ENCODE assay signal across 10 mouse cellular contexts in the genomic region with DNA sequence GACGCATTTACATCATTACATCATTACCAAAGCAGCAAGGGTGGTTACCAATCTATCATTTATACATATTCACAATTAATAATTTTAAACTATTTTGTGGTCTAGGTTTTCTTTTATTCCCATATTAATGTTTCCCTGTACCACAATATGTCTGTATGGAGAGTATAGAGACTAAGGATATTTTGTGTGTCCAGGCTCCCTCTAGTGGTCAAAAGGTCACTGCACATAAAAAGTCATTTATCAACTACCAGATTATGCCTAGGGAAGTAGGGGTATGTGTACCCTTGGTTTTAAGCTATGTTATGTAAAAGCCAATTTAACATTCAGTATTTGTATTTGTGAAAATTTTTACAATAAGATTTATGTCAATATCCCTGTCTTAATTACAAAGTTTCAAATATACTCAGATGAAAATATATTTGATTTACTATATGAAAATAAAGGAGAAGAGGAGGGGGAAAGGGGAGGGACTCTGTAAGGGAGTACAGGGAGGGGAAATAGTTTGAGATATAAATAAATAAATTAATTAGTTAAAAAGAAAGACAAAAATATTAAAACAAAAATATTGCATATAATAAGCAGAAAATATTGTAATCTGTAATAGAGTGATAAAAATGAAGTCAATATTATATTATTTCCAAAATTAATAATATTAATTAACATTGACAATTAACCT. TPM values are rescaled to one million over a fixed set of nuclear protein-coding genes. Genes with fewer than 3 reads are reported as not detected.
DNase-seq lines count a peak whose midpoint lies in the region; ATAC-seq and TF ChIP-seq lines count a peak whose summit lies in the region.
"Had no signal": no experiment of that assay in that cellular context is flagged by ENCODE, and none has a peak within 500 bp of the region (broad histone marks: within the 10 kb centered on the region; RNA-seq: fewer than 3 reads in every experiment).

No protein-coding gene starts in this region.

- peak; percentile 79 for TF ChIP-seq CTCF in lung, embryonic 14.5 days (IDR thresholded peaks at IDR 0.05; ENCODE audit: low read depth)

- 98% methylated on average over 1 of the region's 1 CpGs for WGBS in lung, embryonic 14.5 days
- 100% methylated on average over 1 of the region's 1 CpGs for WGBS in forebrain, embryonic 14.5 days
- WGBS in large intestine, adult 2 months = 91% methylated on average over 1 of the region's 1 CpGs
- WGBS in neural tube, embryonic 12.5 days = 100% methylated on average over 1 of the region's 1 CpGs

- no peaks in the 10 kb centered on the region for H3K9me3 ChIP-seq in lung, embryonic 14.5 days (ENCODE audit: low read depth, low read length)
- no peaks in the 10 kb centered on the region for H3K9me3 ChIP-seq in forebrain, embryonic 14.5 days (replicated peaks; ENCODE audit: control insufficient read depth, low read length)
- no peaks in the 10 kb centered on the region for H3K9me3 ChIP-seq in neural tube, embryonic 12.5 days
- H3K9me3 ChIP-seq: embryonic facial prominence, embryonic 13.5 days had no signal

- H3K27me3 ChIP-seq in lung, embryonic 14.5 days (ENCODE audit: insufficient read depth, low read length) = no peaks in the 10 kb centered on the region
- no peaks in the 10 kb centered on the region for H3K27me3 ChIP-seq in forebrain, embryonic 14.5 days (replicated peaks; ENCODE audit: control insufficient read depth, insufficient read depth, low read length)
- H3K27me3 ChIP-seq in neural tube, embryonic 12.5 days (replicated peaks) = no peaks in the 10 kb centered on the region
- H3K27me3 ChIP-seq: embryonic facial prominence, embryonic 13.5 days had no signal

- H3K27ac ChIP-seq in lung, embryonic 14.5 days (ENCODE audit: low read depth) = no peak overlapping the region
- H3K27ac ChIP-seq in forebrain, embryonic 14.5 days (ENCODE audit: low read depth, low read length) = no peak overlapping the region
- H3K27ac ChIP-seq in neural tube, embryonic 12.5 days = no peak overlapping the region
- H3K27ac ChIP-seq: embryonic facial prominence, embryonic 13.5 days had no signal

- no peak overlapping the region for H3K9ac ChIP-seq in lung, embryonic 14.5 days
- no peak overlapping the region for H3K9ac ChIP-seq in forebrain, embryonic 14.5 days (ENCODE audit: low read length)
- H3K9ac ChIP-seq in neural tube, embryonic 12.5 days = no peak overlapping the region
- H3K9ac ChIP-seq: embryonic facial prominence, embryonic 13.5 days had no signal

- no peak overlapping the region for H3K4me3 ChIP-seq in lung, embryonic 14.5 days (ENCODE audit: low read depth, low read length)
- H3K4me3 ChIP-seq in forebrain, embryonic 14.5 days (ENCODE audit: low read depth, low read length) = no peak overlapping the region
- H3K4me3 ChIP-seq in neural tube, embryonic 12.5 days = no peak overlapping the region
- H3K4me3 ChIP-seq: embryonic facial prominence, embryonic 13.5 days had no signal

- H3K4me2 ChIP-seq in lung, embryonic 14.5 days = no peak overlapping the region
- H3K4me2 ChIP-seq in forebrain, embryonic 14.5 days (ENCODE audit: low read length) = no peak overlapping the region
- H3K4me2 ChIP-seq in neural tube, embryonic 12.5 days (replicated peaks) = no peak overlapping the region
- H3K4me2 ChIP-seq: embryonic facial prominence, embryonic 13.5 days had no signal

- peak; percentile 79; the same call in 1 of the 2 replicates for ATAC-seq in lung, embryonic 14.5 days (ENCODE audit: insufficient read depth)
- ATAC-seq in forebrain, embryonic 14.5 days = peak; percentile 93
- ATAC-seq in neural tube, embryonic 12.5 days (ENCODE audit: low FRiP score, low read depth) = peak; percentile 82; the same call in 1 of the 2 replicates
- ATAC-seq in erythroblast, adult 5-6 weeks (replicated peaks; ENCODE audit: low FRiP score, poor library complexity, severe bottlenecking) = no peak

- DNase-seq in lung, embryonic 14.5 days = peak; percentile 82
- no peak for DNase-seq in lung, postnatal 14 days
- DNase-seq in brain, adult 2 months (ENCODE audit: low read depth, low spot score) = peak; percentile 63
- DNase-seq in forebrain, embryonic 14.5 days (ENCODE audit: low spot score) = peak; percentile 81
- peak; percentile 3 for DNase-seq in large intestine, adult 2 months (ENCODE audit: low read depth, low spot score)
- DNase-seq in ovary, adult 18-20 months (ENCODE audit: low spot score) = no peak

- no peaks in the 10 kb centered on the region for H3K4me1 ChIP-seq in lung, embryonic 14.5 days (ENCODE audit: insufficient read depth)
- no peaks in the 10 kb centered on the region for H3K4me1 ChIP-seq in forebrain, embryonic 14.5 days (ENCODE audit: control insufficient read depth, insufficient read depth, low read length)
- H3K4me1 ChIP-seq in neural tube, embryonic 12.5 days = no peaks in the 10 kb centered on the region
- H3K4me1 ChIP-seq: embryonic facial prominence, embryonic 13.5 days had no signal

- no peaks in the 10 kb centered on the region for H3K36me3 ChIP-seq in lung, embryonic 14.5 days (ENCODE audit: insufficient read depth)
- no peaks in the 10 kb centered on the region for H3K36me3 ChIP-seq in forebrain, embryonic 14.5 days (ENCODE audit: control insufficient read depth, insufficient read depth, low read length)
- H3K36me3 ChIP-seq in neural tube, embryonic 12.5 days = no peaks in the 10 kb centered on the region
- H3K36me3 ChIP-seq: embryonic facial prominence, embryonic 13.5 days had no signal

RNA-seq across cellular contexts. Expression of a gene that starts 47.1 kb away (rescaled TPM):
- not detected in 2 replicates for polyA plus RNA-seq in lung, embryonic 14.5 days (2014; fragmentation: Nextera tagmentation; extraction: Ambion mirVana)
- not detected in 2 replicates for polyA plus RNA-seq in forebrain, embryonic 14.5 days (2014; fragmentation: Nextera tagmentation; extraction: Ambion mirVana)
- polyA plus RNA-seq in large intestine, adult 2 months (2012; rRNA removed) = not detected in 2 replicates
- not detected in 2 replicates for polyA plus RNA-seq in neural tube, embryonic 12.5 days (2016; fragmentation: Nextera tagmentation; extraction: Ambion mirVana)
- not detected in 2 replicates for total RNA-seq in erythroblast, adult 5-6 weeks (2015; ENCODE audit: low replicate concordance)
- total RNA-seq in erythroblast, adult 5-6 weeks (2017; ENCODE audit: low replicate concordance) = not detected in 2 replicates
- polyA plus RNA-seq: embryonic facial prominence, embryonic 13.5 days; liver, embryonic 16.5 days had no signal

Comparison
In these comparisons a context has a peak if more than half of its experiments do, and no peak if none do; other contexts are left out.
1. DNase-seq: peak in lung, embryonic 14.5 days (single experiment), brain, adult 2 months (single experiment), forebrain, embryonic 14.5 days (single experiment) and large intestine, adult 2 months (single experiment); none in lung, postnatal 14 days (single experiment) and ovary, adult 18-20 months (single experiment).